Mouse (Mus musculus) heart, postnatal 0 days (tissue): ENCODE data around the gene Nudt5. TPM values are rescaled to one million over a fixed set of nuclear protein-coding genes. Genes with fewer than 3 reads are reported as not detected.
A peak's percentile ranks its signal among the peaks of the same experiment; 100 is the strongest.

Source experiments
- ATAC-seq: fragments of 200-750 bp; cut with Nextera tagmentation; 2 replicates; pipeline ENCODE4 v1.8.0; 2017; ENCODE audit warnings: low read depth, moderate number of reproducible peaks, moderate library complexity; ENCODE audit not compliant: insufficient read depth
- DNase-seq: peaks from one replicate; pipeline ENCODE4 v3.0.0-alpha.2; 2016; ENCODE audit warnings: low spot score
- H3K27ac ChIP-seq: fragments of 300-500 bp; sonication (generic); 2 replicates; pipeline ENCODE4 v1.5.1; 2014; ENCODE audit warnings: low read depth, mild to moderate bottlenecking
- H3K27me3 ChIP-seq: fragments of 300-500 bp; sonication (generic); 2 replicates; pipeline ENCODE4 v1.6.1; 2014; ENCODE audit warnings: low read length, mixed read lengths; ENCODE audit not compliant: control insufficient read depth, insufficient read depth
- H3K36me3 ChIP-seq: fragments of 300-500 bp; sonication (generic); replicated peaks from 2 replicates; pipeline ENCODE4 v1.6.1; 2014; ENCODE audit warnings: low read length, mixed read lengths; ENCODE audit not compliant: control insufficient read depth, insufficient read depth
- H3K4me1 ChIP-seq: fragments of 300-500 bp; sonication (generic); 2 replicates; pipeline ENCODE4 v1.6.1; 2014; ENCODE audit warnings: antibody characterized with exemption; ENCODE audit not compliant: control insufficient read depth, insufficient read depth
- H3K4me2 ChIP-seq: fragments of 300-500 bp; sonication (generic); 2 replicates; pipeline ENCODE4 v1.6.1; 2014; ENCODE audit warnings: low read depth, mild to moderate bottlenecking, low read length, moderate library complexity
- H3K4me3 ChIP-seq: fragments of 300-500 bp; sonication (generic); 2 replicates; pipeline ENCODE4 v1.5.1; 2014; ENCODE audit warnings: low read depth, low read length
- H3K9ac ChIP-seq: fragments of 300-500 bp; sonication (generic); replicated peaks from 2 replicates; pipeline ENCODE4 v1.6.1; 2014; ENCODE audit warnings: low read depth, low read length, mixed read lengths
- H3K9me3 ChIP-seq: fragments of 300-500 bp; sonication (generic); replicated peaks from 2 replicates; pipeline ENCODE4 v1.6.1; 2016; ENCODE audit warnings: low read length; ENCODE audit not compliant: control insufficient read depth
- CTCF ChIP-seq: IDR thresholded peaks from 2 replicates; pipeline ENCODE4 v1.5.1; 2016; ENCODE audit warnings: antibody characterized with exemption, control low read depth, low read depth
- EP300 ChIP-seq: IDR thresholded peaks from 2 replicates; pipeline ENCODE4 v1.6.1; 2016; ENCODE audit warnings: antibody characterized with exemption, low read depth
- WGBS: fragments of 180-500 bp; shearing (Covaris S2); extraction: QIAGEN DNeasy Blood & Tissue Kit; methylation state at CpG from one replicate; pipeline ENCODE4 v1.1.7; 2014; 5-methylcytosine and 5-hydroxymethylcytosine counted together
- polyA plus RNA-seq: library from polyadenylated mRNA; unstranded; fragments of >200 nt; fragmentation: Nextera tagmentation; extraction: Ambion mirVana; gene quantifications from 2 replicates; pipeline ENCODE4 v1.2.1, GENCODE M21; 2015
- total RNA-seq: library from RNA; depleted of rRNA; stranded (reverse); fragments of >200 nt; gene quantifications from 2 replicates; pipeline ENCODE4 v1.2.3, GENCODE M21; 2014; ENCODE audit warnings: low replicate concordance; rRNA removed

Gene Nudt5
- total and polyA plus RNA-seq, 2 experiments from 2014 or later, result 14.1 to 26.8 TPM

- Histone ChIP-seq H3K27ac (no peak overlapping the region), H3K9ac (no peak overlapping the region), H3K4me2 (no peak overlapping the region), H3K27me3 (no peaks in the 10 kb centered on the region), H3K9me3 (no peaks in the 10 kb centered on the region), H3K4me1 (no peaks in the 10 kb centered on the region), H3K36me3 (0 out of 2 replicates have a peak, but pooled peaks cover 8% of the 10 kb centered on the region), H3K4me3 (no peak overlapping the region)
- 64% methylated on average over 5 of the region's 5 CpGs for WGBS
- TF ChIP-seq CTCF (peak; percentile 53), EP300 (no peak)
- no peak for ATAC-seq
- DNase-seq, result peak; percentile 15
Measured at GRCm38 (mm10) chr2:5900145-5900544, 55.3 kb downstream of the Nudt5 start.

- Histone ChIP-seq H3K36me3 (0 out of 2 replicates have a peak, but pooled peaks cover 8% of the 10 kb centered on the region), H3K9me3 (no peaks in the 10 kb centered on the region), H3K4me1 (no peaks in the 10 kb centered on the region; the same call in 1 of the 2 replicates), H3K27me3 (no peaks in the 10 kb centered on the region), H3K27ac (no peak overlapping the region), H3K9ac (no peak overlapping the region), H3K4me2 (no peak overlapping the region), H3K4me3 (no peak overlapping the region)
- ATAC-seq (no peak), DNase-seq (no peak)
- 22% methylated on average over 5 of the region's 5 CpGs for WGBS
- TF ChIP-seq CTCF (no peak), EP300 (no peak)
Measured at GRCm38 (mm10) chr2:5906092-5906491, 61.3 kb downstream of the Nudt5 start.

GRCm38 (mm10) chr2:5906625-5907024, 61.8 kb downstream of the Nudt5 start:
- TF ChIP-seq CTCF (peak; percentile 55), EP300 (no peak)
- H3K4me1 ChIP-seq, result no peaks in the 10 kb centered on the region; the same call in 1 of the 2 replicates
- ATAC-seq, result no peak
- no peaks in the 10 kb centered on the region for H3K9me3 ChIP-seq
- no peak overlapping the region for H3K4me2 ChIP-seq
- DNase-seq, result no peak
- H3K9ac ChIP-seq, result no peak overlapping the region
- WGBS, result 59% methylated on average over 3 of the region's 3 CpGs
- no peak overlapping the region for H3K4me3 ChIP-seq
- H3K27me3 ChIP-seq, result no peaks in the 10 kb centered on the region
- H3K36me3 ChIP-seq, result 0 out of 2 replicates have a peak, but pooled peaks cover 8% of the 10 kb centered on the region
- H3K27ac ChIP-seq, result no peak overlapping the region

GRCm38 (mm10) chr2:5911282-5911965, 66.6 kb downstream of the Nudt5 start:
- H3K27me3 ChIP-seq, result no peaks in the 10 kb centered on the region
- TF ChIP-seq EP300 (no peak), CTCF (no peak)
- H3K4me3 ChIP-seq, result no peak overlapping the region
- no peak overlapping the region for H3K4me2 ChIP-seq
- WGBS, result 62% methylated on average over 16 of the region's 16 CpGs
- H3K9me3 ChIP-seq, result no peaks in the 10 kb centered on the region
- H3K27ac ChIP-seq, result no peak overlapping the region
- no peaks in the 10 kb centered on the region for H3K4me1 ChIP-seq
- no peaks in the 10 kb centered on the region; the same call in 1 of the 2 replicates for H3K36me3 ChIP-seq
- H3K9ac ChIP-seq, result no peak overlapping the region
- no peak for ATAC-seq
- no peak for DNase-seq

Other genes with a start within 250 kb of the Nudt5 start
- 1.1 and 5.4 TPM in 2 replicates for gene Camk1d, start 130.5 kb upstream of the Nudt5 start, total RNA-seq
- 2.2 and 3.0 TPM in 2 replicates for gene Camk1d, start 130.5 kb upstream of the Nudt5 start, polyA plus RNA-seq
- 42.1 and 52.6 TPM in 2 replicates for gene Cdc123, start 145 bp downstream of the Nudt5 start, total RNA-seq
- gene Cdc123, start 145 bp downstream of the Nudt5 start, polyA plus RNA-seq, result 149 and 161 TPM in 2 replicates
- gene Gm13199, start 17.9 kb downstream of the Nudt5 start, total RNA-seq, result 7.1 TPM in 1 of 2 replicates, not detected in the other
- gene Gm13199, start 17.9 kb downstream of the Nudt5 start, polyA plus RNA-seq, result 0.16 and 0.22 TPM in 2 replicates
- gene Sec61a2, start 50.4 kb downstream of the Nudt5 start, total RNA-seq, result 36.7 and 37.3 TPM in 2 replicates
- 26.4 and 27.8 TPM in 2 replicates for gene Sec61a2, start 50.4 kb downstream of the Nudt5 start, polyA plus RNA-seq
- gene Dhtkd1, start 97.8 kb downstream of the Nudt5 start, total RNA-seq, result 1.6 and 2.4 TPM in 2 replicates
- gene Dhtkd1, start 97.8 kb downstream of the Nudt5 start, polyA plus RNA-seq, result 1.2 and 1.3 TPM in 2 replicates
- 2.7 and 5.6 TPM in 2 replicates for gene Upf2, start 106.5 kb downstream of the Nudt5 start, total RNA-seq
- 3.5 and 3.6 TPM in 2 replicates for gene Upf2, start 106.5 kb downstream of the Nudt5 start, polyA plus RNA-seq